Mouse (Mus musculus) mouse embryonic stem cell (cell line): ENCODE results near the gene Suox.

Experiments used
- in situ Hi-C, 2 experiments: fragments of 300-500 bp; cut with MboI; formaldehyde crosslinking; loops; 1 replicate in 1 of 2; 3 replicates in 1 of 2; pipeline ENCODE4 v1.14.3; 2019 to 2020; ENCODE audit warnings: low sequenced_read_pairs in 2 of 2, low pct_unique_long_range_greater_than_20kb in 1 of 2, mixed read lengths in 1 of 2; ENCODE audit not compliant: unreplicated experiment in 1 of 2

Gene Suox

GRCm38 (mm10) chr10:128668790-128669672 is 4.8 kb downstream of the Suox start:
- in situ Hi-C loops, result no loop called here

GRCm38 (mm10) chr10:128665806-128666205 is 8.1 kb downstream of the Suox start:
- in situ Hi-C loops, result no loop called here

GRCm38 (mm10) chr10:128665307-128665706 is 8.6 kb downstream of the Suox start:
- in situ Hi-C loops, result no loop called here

GRCm38 (mm10) chr10:128664808-128665207 is 9.1 kb downstream of the Suox start:
- in situ Hi-C loops, result no loop called here

GRCm38 (mm10) chr10:128663441-128664220 is 10.2 kb downstream of the Suox start:
- in situ Hi-C loops, result no loop called here

GRCm38 (mm10) chr10:128662465-128662864 is 11.4 kb downstream of the Suox start:
- in situ Hi-C loops, result no loop called here

GRCm38 (mm10) chr10:128659490-128659889 is 14.4 kb downstream of the Suox start:
- in situ Hi-C loops, result no loop called here

GRCm38 (mm10) chr10:128657844-128658243 is 16.0 kb downstream of the Suox start:
- in situ Hi-C loops, result no loop called here

GRCm38 (mm10) chr10:128656731-128657130 is 17.1 kb downstream of the Suox start:
- in situ Hi-C loops, result no loop called here

GRCm38 (mm10) chr10:128655254-128655653 is 18.6 kb downstream of the Suox start:
- in situ Hi-C loops, result no loop called here

- in situ Hi-C loops, result no loop called here
Observed at GRCm38 (mm10) chr10:128653866-128654265, 20.0 kb downstream of the Suox start.

GRCm38 (mm10) chr10:128646139-128647089 is 27.5 kb downstream of the Suox start:
- in situ Hi-C loops, result no loop called here

- in situ Hi-C loops, result no loop called here
Observed at GRCm38 (mm10) chr10:128645111-128646011, 28.5 kb downstream of the Suox start, which contains the start of gene Ikzf4. Ikzf4 (minus strand) TSS chr10:128645991.

- in situ Hi-C loops, result no loop called here
Observed at GRCm38 (mm10) chr10:128642749-128643148, 31.1 kb downstream of the Suox start.

- in situ Hi-C loops, result no loop called here
Observed at GRCm38 (mm10) chr10:128641871-128642270, 32.0 kb downstream of the Suox start.

- in situ Hi-C loops, result no loop called here
Observed at GRCm38 (mm10) chr10:128640891-128641290, 33.0 kb downstream of the Suox start.

- in situ Hi-C loops, result no loop called here
Observed at GRCm38 (mm10) chr10:128639999-128640398, 33.9 kb downstream of the Suox start.
